Mouse (Mus musculus): ENCODE results near the gene Gnaz.

The Gnaz gene

GRCm38 (mm10) chr10:74966850-74967451 is at the start of gene Gnaz:
Gnaz (plus strand) TSS chr10:74967177.
- peak; percentile 95 for DNase-seq (ENCODE audit: low read depth, low spot score)

- no peak for DNase-seq (ENCODE audit: low read depth, low spot score)
Measured at GRCm38 (mm10) chr10:74919277-74919676, 47.7 kb upstream of the Gnaz start.

GRCm38 (mm10) chr10:74920853-74921567 is 46.0 kb upstream of the Gnaz start:
- peak; percentile 59 for DNase-seq (ENCODE audit: low read depth, low spot score)

- DNase-seq (ENCODE audit: low read depth, low spot score), result no peak
Measured at GRCm38 (mm10) chr10:74921614-74922013, 45.4 kb upstream of the Gnaz start.

- no peak for DNase-seq (ENCODE audit: low read depth, low spot score)
Measured at GRCm38 (mm10) chr10:74922763-74923162, 44.2 kb upstream of the Gnaz start.

GRCm38 (mm10) chr10:74924274-74924673 is 42.7 kb upstream of the Gnaz start:
- DNase-seq (ENCODE audit: low read depth, low spot score), result no peak

- DNase-seq (ENCODE audit: low read depth, low spot score), result no peak
Measured at GRCm38 (mm10) chr10:74925324-74925723, 41.7 kb upstream of the Gnaz start.

- no peak for DNase-seq (ENCODE audit: low read depth, low spot score)
Measured at GRCm38 (mm10) chr10:74928276-74928675, 38.7 kb upstream of the Gnaz start.

GRCm38 (mm10) chr10:74929578-74929977 is 37.4 kb upstream of the Gnaz start:
- no peak for DNase-seq (ENCODE audit: low read depth, low spot score)

GRCm38 (mm10) chr10:74930541-74930940 is 36.4 kb upstream of the Gnaz start:
- DNase-seq (ENCODE audit: low read depth, low spot score), result no peak

GRCm38 (mm10) chr10:74931631-74932030 is 35.3 kb upstream of the Gnaz start:
- no peak for DNase-seq (ENCODE audit: low read depth, low spot score)

GRCm38 (mm10) chr10:74932487-74932886 is 34.5 kb upstream of the Gnaz start:
- DNase-seq (ENCODE audit: low read depth, low spot score), result no peak

- no peak for DNase-seq (ENCODE audit: low read depth, low spot score)
Measured at GRCm38 (mm10) chr10:74933548-74934190, 33.3 kb upstream of the Gnaz start.

GRCm38 (mm10) chr10:74934521-74934920 is 32.5 kb upstream of the Gnaz start:
- no peak for DNase-seq (ENCODE audit: low read depth, low spot score)

GRCm38 (mm10) chr10:74935016-74935415 is 32.0 kb upstream of the Gnaz start:
- DNase-seq (ENCODE audit: low read depth, low spot score), result no peak

GRCm38 (mm10) chr10:74937003-74937790 is 29.8 kb upstream of the Gnaz start:
- no peak for DNase-seq (ENCODE audit: low read depth, low spot score)

GRCm38 (mm10) chr10:74938410-74938809 is 28.6 kb upstream of the Gnaz start:
- DNase-seq (ENCODE audit: low read depth, low spot score), result no peak

GRCm38 (mm10) chr10:74939300-74939699 is 27.7 kb upstream of the Gnaz start:
- no peak for DNase-seq (ENCODE audit: low read depth, low spot score)

GRCm38 (mm10) chr10:74940795-74941194 is 26.2 kb upstream of the Gnaz start:
- no peak for DNase-seq (ENCODE audit: low read depth, low spot score)

- no peak for DNase-seq (ENCODE audit: low read depth, low spot score)
Measured at GRCm38 (mm10) chr10:74952830-74953443, 14.0 kb upstream of the Gnaz start.

- no peak for DNase-seq (ENCODE audit: low read depth, low spot score)
Measured at GRCm38 (mm10) chr10:74964380-74964779, 2.6 kb upstream of the Gnaz start.
